Mouse (Mus musculus) forebrain, embryonic 16.5 days (tissue): ENCODE measurements around the gene Rflna. TPM values are rescaled to one million over a fixed set of nuclear protein-coding genes. Genes with fewer than 3 reads are reported as not detected.

Source experiments
- ATAC-seq: fragments of 200-750 bp; cut with Nextera tagmentation; 2 replicates; pipeline ENCODE4 v1.8.0; 2017; ENCODE audit warnings: mild to moderate bottlenecking, moderate library complexity
- H3K27ac ChIP-seq: fragments of 300-500 bp; sonication (generic); 2 replicates; pipeline ENCODE4 v1.5.1; 2014; ENCODE audit warnings: low read length, control low read depth
- H3K27me3 ChIP-seq: fragments of 300-500 bp; sonication (generic); replicated peaks from 2 replicates; pipeline ENCODE4 v1.6.1; 2014; ENCODE audit warnings: low read length; ENCODE audit not compliant: control insufficient read depth, insufficient read depth
- H3K36me3 ChIP-seq: fragments of 300-500 bp; sonication (generic); 2 replicates; pipeline ENCODE4 v1.6.1; 2014; ENCODE audit not compliant: control insufficient read depth, insufficient read depth
- H3K4me1 ChIP-seq: fragments of 300-500 bp; sonication (generic); replicated peaks from 2 replicates; pipeline ENCODE4 v1.6.1; 2014; ENCODE audit warnings: low read length; ENCODE audit not compliant: control insufficient read depth, insufficient read depth
- H3K4me2 ChIP-seq: fragments of 300-500 bp; sonication (generic); 2 replicates; pipeline ENCODE4 v1.6.1; 2014; ENCODE audit warnings: mild to moderate bottlenecking, low read length, control low read depth
- H3K4me3 ChIP-seq: fragments of 300-500 bp; sonication (generic); replicated peaks from 2 replicates; pipeline ENCODE4 v1.5.1; 2014; ENCODE audit warnings: mild to moderate bottlenecking, low read length, control low read depth
- H3K9ac ChIP-seq: fragments of 300-500 bp; sonication (generic); replicated peaks from 2 replicates; pipeline ENCODE4 v1.6.1; 2014; ENCODE audit warnings: low read depth, low read length, control low read depth
- H3K9me3 ChIP-seq: fragments of 300-500 bp; sonication (generic); 2 replicates; pipeline ENCODE4 v1.6.1; 2016; ENCODE audit warnings: low read length; ENCODE audit not compliant: control insufficient read depth
- WGBS: fragments of 180-500 bp; shearing (Covaris S2); extraction: QIAGEN DNeasy Blood & Tissue Kit; methylation state at CpG from one replicate; pipeline ENCODE4 v1.1.7; 2014; 5-methylcytosine and 5-hydroxymethylcytosine counted together
- polyA plus RNA-seq: library from polyadenylated mRNA; unstranded; fragments of >200 nt; fragmentation: Nextera tagmentation; extraction: Ambion mirVana; gene quantifications from 2 replicates; pipeline ENCODE4 v1.2.1, GENCODE M21; 2015

Gene Rflna
- polyA plus RNA-seq, 1 experiment from 2014 or later = 4.0 TPM

DNA sequence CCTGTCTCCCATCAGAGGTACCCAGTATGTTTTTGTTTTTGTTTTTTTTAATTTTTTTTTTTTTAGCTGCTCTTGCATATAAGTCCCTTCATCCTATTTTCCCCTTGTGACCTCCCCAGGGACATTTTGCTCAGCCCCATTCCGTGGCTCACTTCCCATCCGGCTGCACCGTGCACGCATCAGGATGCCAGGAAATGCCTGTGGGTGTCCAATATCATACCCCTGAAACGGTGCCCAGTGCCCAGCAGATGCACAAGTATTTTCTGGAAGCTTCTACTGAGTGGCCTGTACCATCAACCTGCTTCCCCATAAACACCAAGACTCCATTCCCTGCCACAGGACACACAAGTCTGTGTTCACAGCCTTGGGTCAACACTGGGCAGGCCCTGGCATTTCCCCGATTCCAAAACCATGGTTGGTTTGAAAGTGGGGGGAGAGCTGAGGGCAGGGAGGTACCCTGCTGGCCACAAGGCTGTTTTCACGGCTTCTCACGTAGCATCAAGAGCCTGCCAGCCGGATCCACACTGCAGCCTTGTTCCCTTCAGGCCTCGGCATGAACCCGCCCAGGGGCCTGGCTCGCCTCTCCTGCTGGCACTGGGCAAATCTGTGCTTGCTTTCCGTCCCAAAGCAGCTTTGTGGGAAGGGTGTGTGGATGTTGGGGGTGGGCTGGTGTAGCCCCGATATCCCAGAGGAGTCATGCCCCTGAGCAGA lies 36.2 kb upstream of the Rflna start:
- no peak overlapping the region for H3K4me2 ChIP-seq
- ATAC-seq = peak; percentile 31; the same call in 1 of the 2 replicates
- no peak overlapping the region for H3K4me3 ChIP-seq
- WGBS = 72% methylated on average over 14 of the region's 14 CpGs
- peaks cover 6% of the 10 kb centered on the region for H3K4me1 ChIP-seq
- H3K9ac ChIP-seq = no peak overlapping the region
- no peaks in the 10 kb centered on the region for H3K36me3 ChIP-seq
- peaks cover 3% of the 10 kb centered on the region; the same call in 1 of the 2 replicates for H3K9me3 ChIP-seq
- no peaks in the 10 kb centered on the region for H3K27me3 ChIP-seq
- no peak overlapping the region for H3K27ac ChIP-seq

- WGBS = 42% methylated on average over 8 of the region's 8 CpGs
- H3K9ac ChIP-seq = no peak overlapping the region
- H3K36me3 ChIP-seq = no peaks in the 10 kb centered on the region
- peaks cover 4% of the 10 kb centered on the region for H3K9me3 ChIP-seq
- no peak for ATAC-seq
- H3K27ac ChIP-seq = no peak overlapping the region
- H3K4me2 ChIP-seq = no peak overlapping the region
- no peaks in the 10 kb centered on the region for H3K27me3 ChIP-seq
- H3K4me3 ChIP-seq = no peak overlapping the region
- peaks cover 3% of the 10 kb centered on the region; the same call in 1 of the 2 replicates for H3K4me1 ChIP-seq
These were observed 33.2 kb upstream of the Rflna start for GRCm38 (mm10) chr5:124969790-124970189.

GRCm38 (mm10) chr5:124986222-124986621 lies 16.8 kb upstream of the Rflna start:
- Histone ChIP-seq H3K9me3 (peaks cover 5% of the 10 kb centered on the region; the same call in 1 of the 2 replicates), H3K4me2 (no peak overlapping the region), H3K27me3 (no peaks in the 10 kb centered on the region), H3K9ac (no peak overlapping the region), H3K4me1 (no peaks in the 10 kb centered on the region), H3K4me3 (no peak overlapping the region), H3K27ac (no peak overlapping the region), H3K36me3 (no peaks in the 10 kb centered on the region)
- no peak for ATAC-seq
- 84% methylated on average over 5 of the region's 5 CpGs for WGBS

DNA sequence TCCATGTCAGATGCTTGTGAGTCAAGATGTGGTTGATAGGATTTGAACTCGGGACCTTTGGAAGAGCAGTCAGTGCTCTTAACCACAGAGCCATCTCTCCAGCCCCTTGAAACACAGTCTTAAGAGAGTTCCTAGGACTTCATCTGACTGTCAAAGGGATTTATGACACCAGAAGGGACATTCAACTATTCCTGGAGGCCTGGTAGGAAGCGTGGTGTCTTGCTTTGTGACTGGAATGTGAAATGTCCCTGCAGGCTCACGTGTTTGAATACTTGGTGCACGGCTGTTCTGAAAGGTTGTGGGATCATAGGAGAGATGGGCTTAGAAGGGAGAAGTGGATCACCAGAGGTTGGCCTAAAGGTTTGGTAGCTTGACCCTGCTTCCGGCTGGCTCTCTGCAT lies 16.4 kb upstream of the Rflna start:
- Histone ChIP-seq H3K27me3 (no peaks in the 10 kb centered on the region), H3K4me2 (no peak overlapping the region), H3K9ac (no peak overlapping the region), H3K9me3 (peaks cover 5% of the 10 kb centered on the region; the same call in 1 of the 2 replicates), H3K4me1 (no peaks in the 10 kb centered on the region), H3K36me3 (no peaks in the 10 kb centered on the region), H3K27ac (no peak overlapping the region), H3K4me3 (no peak overlapping the region)
- WGBS = 91% methylated on average over 5 of the region's 5 CpGs
- no peak for ATAC-seq

DNA sequence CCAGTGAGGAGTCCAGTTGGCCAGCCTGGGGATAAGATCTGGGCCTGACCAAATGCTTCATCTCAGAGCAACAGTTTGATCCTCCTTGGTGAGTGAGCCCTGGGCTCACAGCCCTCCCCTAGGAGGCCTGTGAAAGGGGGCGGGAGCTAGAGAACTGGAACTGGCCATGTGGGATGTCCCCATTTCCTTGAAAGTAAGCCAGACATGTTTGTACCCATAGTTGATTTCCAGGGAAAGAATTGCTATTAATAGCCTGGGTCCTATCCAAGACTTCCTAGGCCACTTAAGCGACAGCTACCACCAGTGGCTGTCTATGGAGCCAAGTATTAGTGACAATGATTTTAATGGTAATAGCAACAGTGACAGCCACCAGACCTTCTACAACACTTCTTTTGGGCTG lies 13.3 kb upstream of the Rflna start:
- H3K9ac ChIP-seq = no peak overlapping the region
- no peak overlapping the region for H3K4me2 ChIP-seq
- H3K27ac ChIP-seq = no peak overlapping the region
- H3K9me3 ChIP-seq = no peaks in the 10 kb centered on the region
- ATAC-seq = no peak
- no peak overlapping the region for H3K4me3 ChIP-seq
- H3K36me3 ChIP-seq = no peaks in the 10 kb centered on the region
- WGBS = 84% methylated on average over 2 of the region's 2 CpGs
- H3K27me3 ChIP-seq = no peaks in the 10 kb centered on the region
- no peaks in the 10 kb centered on the region for H3K4me1 ChIP-seq

- Histone ChIP-seq H3K36me3 (no peaks in the 10 kb centered on the region), H3K4me2 (no peak overlapping the region), H3K9me3 (no peaks in the 10 kb centered on the region), H3K9ac (no peak overlapping the region), H3K27ac (no peak overlapping the region), H3K4me1 (no peaks in the 10 kb centered on the region), H3K27me3 (no peaks in the 10 kb centered on the region), H3K4me3 (no peak overlapping the region)
- ATAC-seq = no peak
- 85% methylated on average over 8 of the region's 8 CpGs for WGBS
These were observed 10.7 kb upstream of the Rflna start for GRCm38 (mm10) chr5:124992323-124992722.

DNA sequence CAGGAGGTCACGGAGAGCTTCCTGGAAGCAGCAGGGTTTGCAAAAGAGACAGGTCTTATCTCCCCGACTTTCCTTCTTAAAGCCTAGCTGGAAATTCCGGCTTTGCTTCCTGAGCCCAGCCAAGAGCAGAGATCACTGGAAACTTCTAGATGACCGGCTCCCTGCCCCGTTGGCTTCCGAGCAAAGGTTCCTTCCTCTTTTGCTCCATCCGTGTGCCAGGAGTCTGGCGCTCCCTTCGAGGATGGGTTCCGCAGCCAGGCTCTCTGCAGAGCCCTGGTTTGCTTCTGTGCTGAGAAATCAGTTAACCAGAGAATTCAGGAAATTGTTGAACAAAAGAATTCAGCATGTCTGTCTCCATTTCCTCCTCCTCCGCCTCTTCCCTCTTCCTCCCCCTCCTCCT lies 10.1 kb upstream of the Rflna start:
- Histone ChIP-seq H3K27ac (no peak overlapping the region), H3K4me1 (no peaks in the 10 kb centered on the region), H3K9me3 (no peaks in the 10 kb centered on the region), H3K9ac (no peak overlapping the region), H3K4me3 (no peak overlapping the region), H3K36me3 (no peaks in the 10 kb centered on the region), H3K27me3 (no peaks in the 10 kb centered on the region), H3K4me2 (no peak overlapping the region)
- ATAC-seq = no peak
- 82% methylated on average over 11 of the region's 11 CpGs for WGBS

DNA sequence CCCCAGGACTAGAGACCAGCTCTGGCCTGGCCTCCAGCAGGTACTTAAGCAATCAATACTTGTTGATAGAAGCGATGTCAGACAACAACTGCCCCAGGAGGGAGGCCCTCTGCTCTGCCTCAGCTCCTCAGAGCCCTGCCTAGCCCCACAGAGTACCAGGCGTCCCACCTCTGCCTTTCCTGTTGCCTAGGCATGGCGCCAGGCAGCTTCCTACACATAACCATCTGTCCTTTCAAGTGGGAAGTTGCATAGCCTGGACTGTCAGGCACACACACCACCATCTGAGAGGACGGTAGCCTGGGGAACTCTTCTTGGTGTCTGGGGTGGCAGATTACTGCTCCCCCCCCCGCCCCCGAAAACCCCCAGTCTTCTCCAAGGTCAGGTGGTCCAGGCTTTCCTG lies 6.2 kb upstream of the Rflna start:
- no peaks in the 10 kb centered on the region for H3K9me3 ChIP-seq
- H3K27ac ChIP-seq = no peak overlapping the region
- no peaks in the 10 kb centered on the region for H3K27me3 ChIP-seq
- WGBS = 64% methylated on average over 6 of the region's 6 CpGs
- H3K36me3 ChIP-seq = no peaks in the 10 kb centered on the region
- no peak for ATAC-seq
- no peaks in the 10 kb centered on the region for H3K4me1 ChIP-seq
- no peak overlapping the region for H3K9ac ChIP-seq
- H3K4me2 ChIP-seq = no peak overlapping the region
- no peak overlapping the region for H3K4me3 ChIP-seq

GRCm38 (mm10) chr5:124997913-124998312 lies 5.1 kb upstream of the Rflna start:
- no peak overlapping the region for H3K9ac ChIP-seq
- ATAC-seq = no peak
- 87% methylated on average over 4 of the region's 4 CpGs for WGBS
- H3K4me1 ChIP-seq = no peaks in the 10 kb centered on the region
- H3K36me3 ChIP-seq = no peaks in the 10 kb centered on the region
- H3K9me3 ChIP-seq = no peaks in the 10 kb centered on the region
- H3K4me2 ChIP-seq = no peak overlapping the region
- peaks cover 3% of the 10 kb centered on the region; the same call in 1 of the 2 replicates for H3K27me3 ChIP-seq
- no peak overlapping the region for H3K27ac ChIP-seq
- no peak overlapping the region for H3K4me3 ChIP-seq
